18 mouse cellular contexts compared by ENCODE assay signal in the genomic region with DNA sequence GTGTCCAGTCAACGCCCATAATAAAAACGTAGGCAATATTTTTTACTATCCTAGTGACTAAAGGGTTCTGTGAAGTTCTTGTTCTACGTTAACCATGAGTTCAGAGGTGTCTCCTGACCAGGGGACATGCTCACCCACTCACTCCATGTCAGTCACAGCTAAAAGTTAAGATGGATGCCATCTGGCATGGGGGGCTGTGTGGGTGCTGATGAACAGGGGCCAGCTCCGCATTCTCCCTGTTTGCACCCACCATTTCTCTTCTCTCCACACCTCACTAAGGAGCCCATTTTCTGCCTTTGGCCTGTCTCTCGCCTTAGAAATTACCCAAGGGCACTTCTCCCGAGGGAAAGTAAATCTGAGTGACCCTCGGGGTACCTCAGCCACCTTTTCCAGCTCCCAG.
"Had no signal": no experiment of that assay in that cellular context is flagged by ENCODE, and none has a peak within 500 bp of the region (broad histone marks: within the 10 kb centered on the region; RNA-seq: fewer than 3 reads in every experiment).

No protein-coding gene starts in this region.

- H3K4me1 ChIP-seq: lung, embryonic 15.5 days; stomach, embryonic 15.5 days had no signal

- H3K4me2 ChIP-seq: lung, embryonic 15.5 days; midbrain, embryonic 11.5 days; midbrain, embryonic 13.5 days; midbrain, embryonic 15.5 days; neural tube, embryonic 12.5 days; stomach, embryonic 15.5 days had no signal

- H3K27ac ChIP-seq: lung, embryonic 15.5 days; macrophage; midbrain, embryonic 13.5 days; midbrain, embryonic 15.5 days; neural tube, embryonic 12.5 days; stomach, embryonic 15.5 days; stomach, postnatal 0 days had no signal

- H3K9ac ChIP-seq: liver, postnatal 0 days; lung, embryonic 15.5 days; midbrain, embryonic 13.5 days; midbrain, embryonic 15.5 days; neural tube, embryonic 12.5 days; stomach, embryonic 15.5 days had no signal

- H3K4me3 ChIP-seq: lung, embryonic 15.5 days; megakaryocyte, embryonic 14.5 days; midbrain, embryonic 13.5 days; midbrain, embryonic 15.5 days; neural tube, embryonic 12.5 days; stomach, embryonic 15.5 days had no signal

- ATAC-seq: liver, postnatal 0 days; lung, postnatal 0 days; midbrain, embryonic 13.5 days; midbrain, embryonic 15.5 days had no signal

- H3K9me3 ChIP-seq: lung, embryonic 15.5 days; megakaryocyte, embryonic 14.5 days; midbrain, embryonic 13.5 days; midbrain, embryonic 15.5 days; neural tube, embryonic 12.5 days; stomach, embryonic 15.5 days had no signal

- H3K27me3 ChIP-seq: megakaryocyte, embryonic 14.5 days; midbrain, embryonic 13.5 days; midbrain, embryonic 15.5 days; neural tube, embryonic 12.5 days; stomach, embryonic 15.5 days had no signal

- DNase-seq: liver, postnatal 0 days; lung, adult 2 months; lung, postnatal 14 days; lung, postnatal 36 days; right cerebral cortex, postnatal 14 days; thymus, adult 2 months; thymus, postnatal 25 days; thymus, postnatal 4 days had no signal

- H3K36me3 ChIP-seq: midbrain, embryonic 15.5 days; stomach, embryonic 15.5 days had no signal
